Mouse (Mus musculus) megakaryocyte, embryonic 14.5 days (primary cell): ENCODE measurements around the gene Mybph. TPM values are rescaled to one million over a fixed set of nuclear protein-coding genes. Genes with fewer than 3 reads are reported as not detected.

Experiments used
- H3K27me3 ChIP-seq: replicated peaks from 2 replicates; pipeline ENCODE3; 2012; ENCODE audit warnings: inconsistent platforms
- H3K36me3 ChIP-seq: replicated peaks from 2 replicates; pipeline ENCODE3; 2012; ENCODE audit warnings: low read length, inconsistent platforms, mixed read lengths
- H3K4me1 ChIP-seq: 2 replicates; pipeline ENCODE4 v1.6.1; 2012; ENCODE audit warnings: inconsistent platforms
- H3K4me3 ChIP-seq: replicated peaks from 2 replicates; pipeline ENCODE3; 2012; ENCODE audit warnings: moderate library complexity, mild to moderate bottlenecking, inconsistent platforms
- H3K9me3 ChIP-seq: 2 replicates; pipeline ENCODE4 v1.6.1; 2012; ENCODE audit warnings: inconsistent platforms
- FLI1 ChIP-seq: IDR thresholded peaks from 2 replicates; pipeline ENCODE4 v1.6.1; 2012; ENCODE audit warnings: low read length, inconsistent platforms, mixed read lengths
- GATA1 ChIP-seq: IDR thresholded peaks from 3 replicates; pipeline ENCODE4 v1.6.1; 2012; ENCODE audit warnings: mixed read lengths, low read length, inconsistent platforms, borderline replicate concordance
- polyA plus RNA-seq: library from polyadenylated mRNA; stranded (reverse); fragments of >175 nt; gene quantifications from 2 replicates; pipeline ENCODE4 v1.2.3, GENCODE M21; 2012; ENCODE audit warnings: low replicate concordance; ENCODE audit not compliant: insufficient read depth

Mybph gene
- polyA plus RNA-seq, 1 experiment = not detected

- peaks cover 26% of the 10 kb centered on the region for H3K4me1 ChIP-seq
- H3K9me3 ChIP-seq = no peaks in the 10 kb centered on the region
- H3K27me3 ChIP-seq = peaks cover 65% of the 10 kb centered on the region
- H3K36me3 ChIP-seq = no peaks in the 10 kb centered on the region
- no peak overlapping the region for H3K4me3 ChIP-seq
- TF ChIP-seq FLI1 (no peak), GATA1 (no peak)
These were observed 24.7 kb downstream of the Mybph start for GRCm38 (mm10) chr1:134217942-134218341.

DNA sequence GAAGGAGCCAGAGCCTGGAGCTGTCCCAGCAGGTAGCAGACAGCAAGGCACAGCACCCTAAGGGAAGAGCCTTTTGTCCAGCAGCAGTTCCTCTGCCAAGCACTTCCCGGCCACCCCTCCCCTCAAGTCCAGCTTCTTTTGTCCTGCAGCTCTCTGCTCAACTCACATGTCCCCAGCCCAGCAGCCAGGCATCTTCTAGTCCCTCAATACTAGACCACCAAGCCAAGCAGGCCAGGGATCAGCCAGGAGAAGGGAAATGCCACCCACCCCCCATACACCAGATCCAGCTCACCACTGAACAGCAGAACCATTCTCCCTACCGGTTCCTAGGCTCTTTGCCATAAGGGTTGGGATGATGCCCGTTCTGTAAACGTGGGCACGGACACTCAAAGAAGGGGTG lies 26.4 kb downstream of the Mybph start:
- Histone ChIP-seq H3K4me1 (peaks cover 27% of the 10 kb centered on the region), H3K27me3 (peaks cover 65% of the 10 kb centered on the region), H3K9me3 (no peaks in the 10 kb centered on the region), H3K4me3 (no peak overlapping the region), H3K36me3 (no peaks in the 10 kb centered on the region)
- TF ChIP-seq GATA1 = no peak
- TF ChIP-seq FLI1 = no peak

GRCm38 (mm10) chr1:134221172-134221571 lies 27.9 kb downstream of the Mybph start:
- H3K4me1 ChIP-seq = peaks cover 27% of the 10 kb centered on the region
- H3K36me3 ChIP-seq = no peaks in the 10 kb centered on the region
- TF ChIP-seq FLI1 (no peak), GATA1 (no peak)
- no peak overlapping the region for H3K4me3 ChIP-seq
- H3K27me3 ChIP-seq = peaks cover 69% of the 10 kb centered on the region
- H3K9me3 ChIP-seq = no peaks in the 10 kb centered on the region

GRCm38 (mm10) chr1:134222122-134223055 lies 29.1 kb downstream of the Mybph start:
- H3K36me3 ChIP-seq = no peaks in the 10 kb centered on the region
- no peak for TF ChIP-seq FLI1
- TF ChIP-seq GATA1 = no peak
- peaks cover 71% of the 10 kb centered on the region for H3K27me3 ChIP-seq
- H3K4me3 ChIP-seq = peak overlapping the region; percentile 20
- peaks cover 27% of the 10 kb centered on the region for H3K4me1 ChIP-seq
- no peaks in the 10 kb centered on the region for H3K9me3 ChIP-seq

DNA sequence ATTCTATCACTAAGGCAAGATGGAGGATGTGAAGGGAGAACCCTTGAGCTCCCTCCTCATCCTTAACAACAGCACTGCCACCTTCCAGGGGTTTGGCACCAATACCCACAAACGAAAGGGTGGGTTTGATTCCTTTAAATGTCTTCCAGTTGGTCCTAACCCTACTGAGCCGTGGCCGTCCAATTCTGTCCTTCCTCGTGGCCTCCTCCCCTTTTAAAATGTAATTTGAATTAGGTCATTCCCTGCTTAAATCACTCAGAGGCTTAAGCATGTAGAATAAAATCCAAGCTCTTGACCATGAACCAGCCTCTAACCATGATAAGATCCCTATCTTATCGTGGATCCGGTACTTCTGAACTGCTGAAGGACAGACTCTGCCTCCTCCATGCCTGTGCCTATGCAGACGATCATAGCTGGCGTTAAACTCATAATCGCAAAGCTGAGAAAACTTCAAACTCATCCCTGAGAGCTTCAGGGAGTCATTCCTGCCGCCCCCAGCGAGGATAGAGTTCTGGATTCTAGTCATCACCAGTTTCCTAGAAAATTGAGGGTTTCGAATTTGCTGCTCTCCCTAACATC lies 31.5 kb downstream of the Mybph start:
- no peaks in the 10 kb centered on the region for H3K9me3 ChIP-seq
- TF ChIP-seq FLI1 (no peak), GATA1 (no peak)
- peaks cover 27% of the 10 kb centered on the region for H3K4me1 ChIP-seq
- H3K4me3 ChIP-seq = no peak overlapping the region
- H3K36me3 ChIP-seq = no peaks in the 10 kb centered on the region
- peaks cover 56% of the 10 kb centered on the region for H3K27me3 ChIP-seq

DNA sequence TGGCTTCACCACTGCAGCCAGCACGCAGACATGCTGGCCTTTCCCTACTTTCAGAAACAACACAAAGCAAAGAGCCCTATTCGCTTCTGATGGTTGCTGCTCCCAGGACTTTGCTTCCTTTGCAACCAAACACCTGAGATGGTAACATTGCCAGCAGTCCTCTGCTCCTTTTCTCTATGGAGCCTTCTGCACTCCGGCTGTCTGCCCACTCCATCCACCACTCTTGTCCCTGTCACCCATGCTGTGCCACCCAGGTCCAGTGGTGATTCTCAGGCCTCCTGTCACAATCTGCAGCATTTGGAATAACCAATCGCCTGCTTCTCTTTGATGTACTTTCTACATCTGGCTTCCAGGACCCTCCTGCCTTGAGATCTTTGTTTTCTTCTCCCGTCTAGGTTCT lies 32.1 kb downstream of the Mybph start:
- TF ChIP-seq FLI1 (no peak), GATA1 (no peak)
- Histone ChIP-seq H3K36me3 (no peaks in the 10 kb centered on the region), H3K27me3 (peaks cover 60% of the 10 kb centered on the region), H3K4me3 (no peak overlapping the region), H3K4me1 (peaks cover 27% of the 10 kb centered on the region), H3K9me3 (no peaks in the 10 kb centered on the region)

GRCm38 (mm10) chr1:134226739-134227138 lies 33.5 kb downstream of the Mybph start:
- Histone ChIP-seq H3K4me3 (no peak overlapping the region), H3K36me3 (no peaks in the 10 kb centered on the region), H3K9me3 (no peaks in the 10 kb centered on the region), H3K4me1 (peaks cover 13% of the 10 kb centered on the region), H3K27me3 (peaks cover 73% of the 10 kb centered on the region)
- no peak for TF ChIP-seq FLI1
- TF ChIP-seq GATA1 = no peak

- peaks cover 77% of the 10 kb centered on the region for H3K27me3 ChIP-seq
- H3K4me1 ChIP-seq = peaks cover 6% of the 10 kb centered on the region; the same call in 1 of the 2 replicates
These were observed 36.7 kb downstream of the Mybph start for GRCm38 (mm10) chr1:134229806-134230575.

GRCm38 (mm10) chr1:134230638-134231228 lies 37.5 kb downstream of the Mybph start:
- H3K27me3 ChIP-seq = peaks cover 77% of the 10 kb centered on the region
- TF ChIP-seq FLI1 = no peak
- TF ChIP-seq GATA1 = no peak
- no peaks in the 10 kb centered on the region for H3K9me3 ChIP-seq
- no peak overlapping the region for H3K4me3 ChIP-seq
- no peaks in the 10 kb centered on the region for H3K36me3 ChIP-seq
- peaks cover 13% of the 10 kb centered on the region; the same call in 1 of the 2 replicates for H3K4me1 ChIP-seq

More at GRCm38 (mm10) chr1:134229806-134230575, 36.7 kb downstream of the Mybph start:
- no peaks in the 10 kb centered on the region for H3K9me3 ChIP-seq
- TF ChIP-seq FLI1 = no peak
- TF ChIP-seq GATA1 = no peak
- H3K4me3 ChIP-seq = no peak overlapping the region
- H3K36me3 ChIP-seq = no peaks in the 10 kb centered on the region
